Mouse (Mus musculus) testis, adult 2 months (tissue): ENCODE data around the gene Abca8a.

Source experiments
- CTCF ChIP-seq: fragments of 200-500 bp; IDR thresholded peaks from 2 replicates; pipeline ENCODE4 v1.5.1; 2012; ENCODE audit warnings: low read depth, mild to moderate bottlenecking, inconsistent platforms, low read length, moderate library complexity; ENCODE audit not compliant: control insufficient read depth, insufficient read depth, insufficient replicate concordance
- POLR2A ChIP-seq: fragments of 200-500 bp; IDR thresholded peaks from 2 replicates; pipeline ENCODE4 v1.6.1; 2012; ENCODE audit warnings: low read depth, mild to moderate bottlenecking, inconsistent platforms, low read length, moderate library complexity; ENCODE audit not compliant: control insufficient read depth

- no peak for TF ChIP-seq CTCF
- no peak for TF ChIP-seq POLR2A
These were observed 58.0 kb downstream of the Abca8a start for GRCm38 (mm10) chr11:110037795-110038194.
